In the genomic region with DNA sequence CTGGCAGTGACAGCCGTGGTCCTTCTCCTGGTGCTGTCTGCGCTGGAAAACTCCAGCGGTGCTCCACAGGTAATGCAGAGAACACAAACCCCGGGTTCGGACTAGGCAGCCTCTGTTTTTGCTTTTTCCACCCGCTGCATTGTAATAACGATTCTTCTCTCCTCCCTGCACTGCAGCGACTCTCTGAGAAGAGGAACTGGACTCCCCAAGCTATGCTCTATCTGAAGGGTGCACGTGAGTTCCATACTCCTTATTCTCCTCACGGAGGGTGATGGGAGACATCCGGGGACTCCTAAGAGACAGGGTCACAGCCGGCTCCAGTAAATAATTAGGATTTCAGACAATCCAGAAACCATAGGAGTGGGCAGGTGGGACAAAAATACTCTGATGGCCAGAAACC, we compare ENCODE assay signal across 18 mouse cellular contexts. TPM values are rescaled to one million over a fixed set of nuclear protein-coding genes. Genes with fewer than 3 reads are reported as not detected.
A peak's percentile ranks its signal among the peaks of the same experiment; 100 is the strongest.
DNase-seq lines count a peak whose midpoint lies in the region; ATAC-seq lines count a peak whose summit lies in the region.
"Had no signal": no experiment of that assay in that cellular context is flagged by ENCODE, and none has a peak within 500 bp of the region (broad histone marks: within the 10 kb centered on the region; RNA-seq: fewer than 3 reads in every experiment).

No protein-coding gene starts in this region.

- peaks cover 11% of the 10 kb centered on the region for H3K4me1 ChIP-seq in heart, embryonic 13.5 days
- H3K4me1 ChIP-seq in embryonic facial prominence, embryonic 13.5 days, result peaks cover 7% of the 10 kb centered on the region; the same call in 1 of the 2 replicates
- H3K4me1 ChIP-seq in hindbrain, embryonic 15.5 days (replicated peaks), result peaks cover 4% of the 10 kb centered on the region

- H3K4me3 ChIP-seq in heart, embryonic 13.5 days, result no peak overlapping the region
- peak overlapping the region; percentile 37; the same call in 1 of the 2 replicates for H3K4me3 ChIP-seq in embryonic facial prominence, embryonic 13.5 days
- no peak overlapping the region for H3K4me3 ChIP-seq in hindbrain, embryonic 15.5 days

- H3K9ac ChIP-seq in heart, embryonic 13.5 days, result no peak overlapping the region
- no peak overlapping the region for H3K9ac ChIP-seq in embryonic facial prominence, embryonic 13.5 days
- no peak overlapping the region for H3K9ac ChIP-seq in hindbrain, embryonic 15.5 days
- H3K9ac ChIP-seq: limb, embryonic 15.5 days; lung, embryonic 14.5 days had no signal

- no peaks in the 10 kb centered on the region for H3K9me3 ChIP-seq in heart, embryonic 13.5 days
- H3K9me3 ChIP-seq in embryonic facial prominence, embryonic 13.5 days, result no peaks in the 10 kb centered on the region
- no peaks in the 10 kb centered on the region for H3K9me3 ChIP-seq in hindbrain, embryonic 15.5 days
- H3K9me3 ChIP-seq: limb, embryonic 15.5 days had no signal

- no peak overlapping the region for H3K27ac ChIP-seq in heart, embryonic 13.5 days (replicated peaks)
- H3K27ac ChIP-seq in embryonic facial prominence, embryonic 13.5 days, result no peak overlapping the region
- no peak overlapping the region for H3K27ac ChIP-seq in hindbrain, embryonic 15.5 days (replicated peaks)
- H3K27ac ChIP-seq: limb, embryonic 15.5 days had no signal

- 13% methylated on average over 12 of the region's 12 CpGs for WGBS in heart, embryonic 13.5 days
- WGBS in embryonic facial prominence, embryonic 13.5 days, result 14% methylated on average over 12 of the region's 12 CpGs
- 16% methylated on average over 12 of the region's 12 CpGs for WGBS in hindbrain, embryonic 15.5 days

- no peak for DNase-seq in heart, postnatal 10 days
- DNase-seq in neural tube, embryonic 10.5 days (ENCODE audit: extremely low spot score, low spot score), result peak; percentile 26
- no peak for DNase-seq in frontal cortex, adult 2 months (ENCODE audit: extremely low spot score in 1 of 2, low spot score in 1 of 2)
- no peak for DNase-seq in MN1 (ENCODE audit: low spot score)
- DNase-seq in cerebellum, adult 11 months, result no peak
- DNase-seq: adrenal gland, postnatal 36 days; heart, postnatal 36 days; kidney, postnatal 14 days; lung, embryonic 14.5 days had no signal

- H3K36me3 ChIP-seq in heart, embryonic 13.5 days, result no peaks in the 10 kb centered on the region
- H3K36me3 ChIP-seq in embryonic facial prominence, embryonic 13.5 days, result no peaks in the 10 kb centered on the region
- H3K36me3 ChIP-seq in hindbrain, embryonic 15.5 days, result no peaks in the 10 kb centered on the region

- H3K27me3 ChIP-seq in heart, embryonic 13.5 days (replicated peaks), result peaks cover 42% of the 10 kb centered on the region
- peaks cover 37% of the 10 kb centered on the region for H3K27me3 ChIP-seq in embryonic facial prominence, embryonic 13.5 days
- H3K27me3 ChIP-seq in hindbrain, embryonic 15.5 days, result peaks cover 22% of the 10 kb centered on the region; the same call in 1 of the 2 replicates
- H3K27me3 ChIP-seq: CH12.LX had no signal

- no peak for ATAC-seq in heart, embryonic 13.5 days (ENCODE audit: extremely low read depth, insufficient number of reproducible peaks, low FRiP score, low TSS enrichment)
- no peak for ATAC-seq in embryonic facial prominence, embryonic 13.5 days (ENCODE audit: insufficient number of reproducible peaks, insufficient read depth, low FRiP score, low TSS enrichment, low read depth)
- ATAC-seq in hindbrain, embryonic 15.5 days (ENCODE audit: low FRiP score, low read depth), result no peak

- intact Hi-C loops in heart, postnatal 10 days (cut with DNase I), result no loop called here

- H3K4me2 ChIP-seq in heart, embryonic 13.5 days, result peak overlapping the region; percentile 16; the same call in 1 of the 2 replicates
- H3K4me2 ChIP-seq in embryonic facial prominence, embryonic 13.5 days, result peak overlapping the region; percentile 68
- peak overlapping the region; percentile 77 for H3K4me2 ChIP-seq in hindbrain, embryonic 15.5 days

RNA-seq across cellular contexts. Expression of gene Spx, which starts 0.6 kb away (rescaled TPM):
- 0.27 and 0.59 TPM in 2 replicates for polyA plus RNA-seq in heart, embryonic 13.5 days (2015; fragmentation: Nextera tagmentation; extraction: Ambion mirVana)
- total RNA-seq in heart, postnatal 10 days (2021), result not detected
- 1.2 and 1.4 TPM in 2 replicates for polyA plus RNA-seq in embryonic facial prominence, embryonic 13.5 days (2015; fragmentation: Nextera tagmentation; extraction: Ambion mirVana)
- polyA plus RNA-seq in hindbrain, embryonic 15.5 days (2015; fragmentation: Nextera tagmentation; extraction: Ambion mirVana), result 3.0 and 4.7 TPM in 2 replicates
- 9.3 and 10.8 TPM in 2 replicates for polyA plus RNA-seq in frontal cortex, adult 2 months (2012; rRNA removed)
- total RNA-seq: gastrocnemius, adult 18-20 months; heart, postnatal 36 days; monocyte, adult 5-6 weeks had no signal

RNA-seq across cellular contexts. Expression of gene Golt1b, which starts 26.8 kb away (rescaled TPM):
- polyA plus RNA-seq in heart, embryonic 13.5 days (2015; fragmentation: Nextera tagmentation; extraction: Ambion mirVana), result 73.2 and 76.7 TPM in 2 replicates
- 10 to 100 TPM; 22.2 to 25.1 TPM for total RNA-seq in heart, postnatal 10 days (2021)
- polyA plus RNA-seq in embryonic facial prominence, embryonic 13.5 days (2015; fragmentation: Nextera tagmentation; extraction: Ambion mirVana), result 121 and 125 TPM in 2 replicates
- 71.4 and 77.5 TPM in 2 replicates for polyA plus RNA-seq in hindbrain, embryonic 15.5 days (2015; fragmentation: Nextera tagmentation; extraction: Ambion mirVana)
- 24.7 and 25.3 TPM in 2 replicates for polyA plus RNA-seq in frontal cortex, adult 2 months (2012; rRNA removed)

RNA-seq across cellular contexts. Expression of gene Recql, which starts 27.0 kb away (rescaled TPM):
- 18.2 and 18.9 TPM in 2 replicates for polyA plus RNA-seq in heart, embryonic 13.5 days (2015; fragmentation: Nextera tagmentation; extraction: Ambion mirVana)
- 10 to 100 TPM; 10.7 to 13.0 TPM for total RNA-seq in heart, postnatal 10 days (2021)
- 30.1 and 31.3 TPM in 2 replicates for polyA plus RNA-seq in embryonic facial prominence, embryonic 13.5 days (2015; fragmentation: Nextera tagmentation; extraction: Ambion mirVana)
- polyA plus RNA-seq in hindbrain, embryonic 15.5 days (2015; fragmentation: Nextera tagmentation; extraction: Ambion mirVana), result 22.2 and 23.9 TPM in 2 replicates
- polyA plus RNA-seq in frontal cortex, adult 2 months (2012; rRNA removed), result 14.6 and 15.2 TPM in 2 replicates

RNA-seq across cellular contexts. Expression of gene Gys2, which starts 59.1 kb away (rescaled TPM):
- polyA plus RNA-seq in heart, embryonic 13.5 days (2015; fragmentation: Nextera tagmentation; extraction: Ambion mirVana), result 0.23 and 2.5 TPM in 2 replicates
- under 1 TPM in 1 of 2 experiments, not detected in 1; 0.19 TPM for total RNA-seq in heart, postnatal 10 days (2021)
- polyA plus RNA-seq in embryonic facial prominence, embryonic 13.5 days (2015; fragmentation: Nextera tagmentation; extraction: Ambion mirVana), result 0.66 TPM in 1 of 2 replicates, not detected in the other
- polyA plus RNA-seq in hindbrain, embryonic 15.5 days (2015; fragmentation: Nextera tagmentation; extraction: Ambion mirVana), result not detected in 2 replicates
- polyA plus RNA-seq in frontal cortex, adult 2 months (2012; rRNA removed), result 0.06 and 0.08 TPM in 2 replicates
- total RNA-seq: CH12.LX; left cerebral cortex, adult 18-20 months; monocyte, adult 5-6 weeks had no signal
- polyA plus RNA-seq: embryonic facial prominence, embryonic 14.5 days; limb, embryonic 15.5 days; lung, embryonic 14.5 days had no signal

Comparison
In these comparisons a context has a peak if more than half of its experiments do, and no peak if none do; other contexts are left out.
1. H3K4me2 ChIP-seq: peak in every context shown above with its lines; median percentile 77 in hindbrain, embryonic 15.5 days; 68 in embryonic facial prominence, embryonic 13.5 days; 16 in heart, embryonic 13.5 days.